Mouse (Mus musculus) heart, embryonic 14.5 days (tissue): ENCODE data around the gene Hoxb2. TPM values are rescaled to one million over a fixed set of nuclear protein-coding genes. Genes with fewer than 3 reads are reported as not detected.

Source experiments
- ATAC-seq: fragments of 200-750 bp; cut with Nextera tagmentation; 2 replicates; pipeline ENCODE4 v1.8.0; 2017; ENCODE audit warnings: low read depth, moderate TSS enrichment; ENCODE audit not compliant: insufficient number of reproducible peaks, insufficient read depth, low FRiP score
- H3K27ac ChIP-seq, 2 experiments: fragments of 200-500 bp in 1 of 2; fragments of 300-500 bp in 1 of 2; sonication (generic) in 1 of 2; replicated peaks in 1 of 2; 2 replicates each; pipeline ENCODE4 v1.5.1; 2012 to 2014; ENCODE audit warnings: low read depth in 2 of 2, low read length in 2 of 2, control low read depth in 1 of 2, mild to moderate bottlenecking in 1 of 2, mixed read lengths in 1 of 2; ENCODE audit not compliant: control insufficient read depth in 1 of 2, insufficient read depth in 1 of 2
- H3K27me3 ChIP-seq: fragments of 300-500 bp; sonication (generic); 2 replicates; pipeline ENCODE4 v1.6.1; 2014; ENCODE audit warnings: mild to moderate bottlenecking, low read length, control low read depth; ENCODE audit not compliant: control insufficient read depth, insufficient read depth
- H3K36me3 ChIP-seq: fragments of 300-500 bp; sonication (generic); 2 replicates; pipeline ENCODE4 v1.6.1; 2014; ENCODE audit warnings: mild to moderate bottlenecking, control low read depth, low read length, mixed read lengths; ENCODE audit not compliant: control insufficient read depth, insufficient read depth
- H3K4me1 ChIP-seq, 2 experiments: fragments of 200-500 bp in 1 of 2; fragments of 300-500 bp in 1 of 2; sonication (generic) in 1 of 2; 2 replicates each; pipeline ENCODE4 v1.6.1; 2012 to 2014; ENCODE audit warnings: low read length in 2 of 2, control low read depth in 1 of 2, mixed read lengths in 1 of 2; ENCODE audit not compliant: control insufficient read depth in 2 of 2, insufficient read depth in 2 of 2
- H3K4me2 ChIP-seq: fragments of 300-500 bp; sonication (generic); 2 replicates; pipeline ENCODE4 v1.6.1; 2014; ENCODE audit warnings: mild to moderate bottlenecking, low read length
- H3K4me3 ChIP-seq, 2 experiments: fragments of 200-500 bp in 1 of 2; fragments of 300-500 bp in 1 of 2; sonication (generic) in 1 of 2; 2 replicates each; pipeline ENCODE4 v1.5.1; 2012 to 2014; ENCODE audit warnings: low read length in 2 of 2, mild to moderate bottlenecking in 2 of 2, control low read depth in 1 of 2, low read depth in 1 of 2, moderate library complexity in 1 of 2; ENCODE audit not compliant: control insufficient read depth in 1 of 2, insufficient read depth in 1 of 2
- H3K9ac ChIP-seq: fragments of 300-500 bp; sonication (generic); 2 replicates; pipeline ENCODE4 v1.6.1; 2014; ENCODE audit warnings: mild to moderate bottlenecking, low read length
- H3K9me3 ChIP-seq: fragments of 300-500 bp; sonication (generic); 2 replicates; pipeline ENCODE4 v1.6.1; 2016; ENCODE audit warnings: low read length, control low read depth; ENCODE audit not compliant: control insufficient read depth
- WGBS: fragments of 180-500 bp; shearing (Covaris S2); extraction: QIAGEN DNeasy Blood & Tissue Kit; methylation state at CpG from one replicate; pipeline ENCODE4 v1.1.7; 2014; 5-methylcytosine and 5-hydroxymethylcytosine counted together
- polyA plus RNA-seq: library from polyadenylated mRNA; unstranded; fragments of >200 nt; fragmentation: Nextera tagmentation; extraction: Ambion mirVana; gene quantifications from 2 replicates; pipeline ENCODE4 v1.2.1, GENCODE M21; 2014

The Hoxb2 gene
- polyA plus RNA-seq: 2.0 and 2.9 TPM in 2 replicates

- Histone ChIP-seq H3K36me3 (no peaks in the 10 kb centered on the region), H3K27me3 (peaks cover 92% of the 10 kb centered on the region), H3K4me2 (no peak within 1 kb of the TSS), H3K9ac (no peak within 1 kb of the TSS; the same call in 1 of the 2 replicates), H3K4me3 (no peak within 1 kb of the TSS), H3K4me1 (peaks cover 0 to 3% of the 10 kb centered on the region in 2 experiments; a peak in 3 of 4 replicates), H3K27ac (peak within 1 kb of the TSS in 1 of 2 experiments; percentile 65; a peak in 1 of 4 replicates), H3K9me3 (no peaks in the 10 kb centered on the region)
- ATAC-seq: no peak
- WGBS: 34% methylated on average over 2 of the region's 2 CpGs
Observed at GRCm38 (mm10) chr11:96350341-96350624, at the start of gene Hoxb2. Gene Hoxb2, plus strand, starts transcription at chr11:96350525.

- H3K4me3 ChIP-seq: 0 out of 4 replicates have a peak overlapping the region, but pooled peaks of 1 of the 2 experiments have one; percentile 8
- no peak overlapping the region for H3K9ac ChIP-seq
- peaks cover 100% of the 10 kb centered on the region for H3K27me3 ChIP-seq
- 9% methylated on average over 10 of the region's 10 CpGs for WGBS
- no peak overlapping the region for H3K27ac ChIP-seq
- peaks cover 0 to 2% of the 10 kb centered on the region in 2 experiments; a peak in 1 of 4 replicates for H3K4me1 ChIP-seq
- no peak overlapping the region for H3K4me2 ChIP-seq
- no peaks in the 10 kb centered on the region for H3K9me3 ChIP-seq
- no peak for ATAC-seq
- no peaks in the 10 kb centered on the region for H3K36me3 ChIP-seq
Observed at GRCm38 (mm10) chr11:96301064-96301431, 49.3 kb upstream of the Hoxb2 start.

- Histone ChIP-seq H3K9ac (no peak overlapping the region), H3K4me1 (peaks cover 0 to 2% of the 10 kb centered on the region in 2 experiments; a peak in 1 of 4 replicates), H3K36me3 (no peaks in the 10 kb centered on the region), H3K4me3 (no peak overlapping the region), H3K9me3 (no peaks in the 10 kb centered on the region), H3K27me3 (peaks cover 100% of the 10 kb centered on the region), H3K27ac (no peak overlapping the region), H3K4me2 (no peak overlapping the region)
- WGBS: 4% methylated on average over 15 of the region's 15 CpGs
- no peak for ATAC-seq
Observed at GRCm38 (mm10) chr11:96301837-96302236, 48.5 kb upstream of the Hoxb2 start.

DNA sequence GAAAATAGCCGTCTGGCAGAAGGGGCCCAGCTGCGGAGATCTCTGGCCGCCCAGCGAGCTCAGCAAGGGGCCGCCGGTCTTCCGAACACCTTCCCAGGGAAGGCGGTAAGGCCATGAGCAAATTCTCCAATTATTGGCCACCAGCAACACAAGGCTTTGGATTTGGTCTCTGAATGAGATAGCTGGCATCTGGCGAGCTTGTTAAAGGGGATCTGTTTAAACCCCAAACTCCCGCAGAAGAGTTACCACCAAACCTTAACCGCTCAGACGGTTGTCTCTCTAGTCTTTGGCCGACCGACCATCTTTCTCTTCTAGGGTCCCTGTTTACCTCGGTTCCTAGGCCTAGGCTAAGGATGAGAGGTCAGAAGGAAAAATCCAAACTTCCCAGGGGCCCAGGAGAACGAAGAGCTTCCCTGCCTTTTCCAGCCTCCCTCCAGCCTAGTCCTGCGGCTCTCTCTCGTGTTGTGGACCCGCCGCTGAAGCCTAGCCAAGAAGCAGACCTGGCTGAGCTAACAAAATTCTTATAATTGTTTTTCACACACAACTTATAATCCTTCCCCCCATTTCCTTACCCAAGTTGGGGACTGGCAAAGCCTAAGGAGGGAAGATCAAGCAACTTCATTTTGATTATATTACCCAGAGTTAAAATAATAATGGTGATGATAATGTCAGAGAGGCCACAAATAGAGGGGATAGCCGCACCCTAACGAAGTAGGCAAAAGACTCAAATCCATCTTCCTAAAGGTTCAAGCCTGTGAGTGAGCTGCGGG lies 47.8 kb upstream of the Hoxb2 start:
- no peak for ATAC-seq
- Histone ChIP-seq H3K4me3 (no peak overlapping the region), H3K9ac (no peak overlapping the region), H3K4me2 (no peak overlapping the region), H3K27me3 (peaks cover 100% of the 10 kb centered on the region), H3K4me1 (peaks cover 0 to 2% of the 10 kb centered on the region in 2 experiments; a peak in 1 of 4 replicates), H3K36me3 (no peaks in the 10 kb centered on the region), H3K27ac (no peak overlapping the region), H3K9me3 (no peaks in the 10 kb centered on the region)
- WGBS: 6% methylated on average over 23 of the region's 23 CpGs

DNA sequence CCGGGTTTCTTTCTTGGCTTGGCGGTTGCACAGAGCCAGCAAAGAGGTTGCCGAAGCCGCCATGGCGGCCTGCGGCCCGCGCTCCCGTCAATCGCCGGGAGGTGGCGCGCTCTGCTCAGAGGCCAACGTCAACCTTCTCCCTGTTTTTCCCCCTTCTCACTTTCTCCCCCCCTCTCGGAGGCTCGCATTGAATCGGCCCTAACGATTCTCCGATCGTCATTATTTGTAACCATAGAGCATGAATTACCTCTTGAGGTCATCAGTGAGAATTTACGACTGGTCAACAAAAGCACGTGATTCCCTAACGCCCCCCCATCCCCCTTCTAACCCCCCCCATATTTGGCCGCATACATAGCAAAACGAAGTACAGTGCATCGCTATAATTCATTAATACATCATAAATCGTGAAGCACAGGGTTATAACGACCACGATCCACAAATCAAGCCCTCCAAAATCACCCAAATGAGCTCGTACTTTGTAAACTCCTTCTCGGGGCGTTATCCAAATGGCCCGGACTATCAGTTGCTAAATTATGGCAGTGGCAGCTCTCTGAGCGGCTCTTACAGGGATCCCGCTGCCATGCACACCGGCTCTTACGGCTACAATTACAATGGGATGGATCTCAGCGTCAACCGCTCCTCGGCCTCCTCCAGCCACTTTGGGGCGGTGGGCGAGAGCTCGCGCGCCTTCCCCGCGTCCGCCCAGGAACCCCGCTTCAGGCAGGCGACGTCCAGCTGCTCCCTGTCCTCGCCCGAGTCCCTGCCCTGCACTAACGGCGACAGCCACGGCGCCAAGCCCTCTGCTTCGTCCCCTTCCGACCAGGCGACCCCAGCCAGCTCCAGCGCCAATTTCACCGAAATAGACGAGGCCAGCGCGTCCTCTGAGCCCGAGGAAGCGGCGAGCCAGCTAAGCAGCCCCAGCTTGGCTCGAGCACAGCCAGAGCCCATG lies 46.9 kb upstream of the Hoxb2 start, which contains the start of gene Hoxb5:
Hoxb5 (plus strand) TSS at position 186 of the 949 bp plus-strand sequence.
- WGBS: 1% methylated on average over 69 of the region's 69 CpGs
- Histone ChIP-seq H3K9me3 (no peaks in the 10 kb centered on the region), H3K4me2 (peak within 1 kb of the TSS; percentile 53), H3K4me1 (peaks cover 0 to 2% of the 10 kb centered on the region in 2 experiments; a peak in 1 of 4 replicates), H3K27ac (no peak within 1 kb of the TSS), H3K27me3 (peaks cover 100% of the 10 kb centered on the region), H3K36me3 (no peaks in the 10 kb centered on the region), H3K4me3 (peak within 1 kb of the TSS; percentile 0 to 16; a peak in 3 of 4 replicates), H3K9ac (no peak within 1 kb of the TSS)
- no peak for ATAC-seq

- no peaks in the 10 kb centered on the region for H3K9me3 ChIP-seq
- H3K4me3 ChIP-seq: no peak overlapping the region
- H3K9ac ChIP-seq: no peak overlapping the region
- ATAC-seq: no peak
- WGBS: 2% methylated on average over 38 of the region's 38 CpGs
- no peaks in the 10 kb centered on the region for H3K36me3 ChIP-seq
- no peak overlapping the region for H3K27ac ChIP-seq
- peak overlapping the region; percentile 53; the same call in 1 of the 2 replicates for H3K4me2 ChIP-seq
- H3K4me1 ChIP-seq: no peaks in the 10 kb centered on the region; a peak in 1 of 4 replicates
- H3K27me3 ChIP-seq: peaks cover 100% of the 10 kb centered on the region
Observed at GRCm38 (mm10) chr11:96304381-96305195, 45.7 kb upstream of the Hoxb2 start.
